Mouse (Mus musculus): ENCODE results near the gene Spdya. TPM values are rescaled to one million over a fixed set of nuclear protein-coding genes. Genes with fewer than 3 reads are reported as not detected.
"Not testable (repeated sequence)": the region's sequence is repeated elsewhere in the genome, so short reads cannot be mapped to it uniquely, and the experiment has no call there.

Gene Spdya
- polyA plus RNA-seq, 1 experiment from 2014 or later: 1.7 TPM

- H3K27ac ChIP-seq: no peak overlapping the region
- peak overlapping the region; percentile 92 for H3K4me3 ChIP-seq (replicated peaks; ENCODE audit: low read length)
- H3K9ac ChIP-seq: peak overlapping the region; percentile 88
- peaks cover 17% of the 10 kb centered on the region for H3K4me1 ChIP-seq (replicated peaks; ENCODE audit: control insufficient read depth, insufficient read depth, low read length)
- under 1% methylated on average over 10 of the region's 10 CpGs for WGBS
- no peaks in the 10 kb centered on the region for H3K27me3 ChIP-seq (ENCODE audit: control insufficient read depth, insufficient read depth, low read length)
- DNase-seq (ENCODE audit: low spot score) (no peak), ATAC-seq (ENCODE audit: low FRiP score) (no peak)
- H3K9me3 ChIP-seq (ENCODE audit: control insufficient read depth, low read length): no peaks in the 10 kb centered on the region
- H3K36me3 ChIP-seq (replicated peaks; ENCODE audit: control insufficient read depth, insufficient read depth): peaks cover 7% of the 10 kb centered on the region; the same call in 1 of the 2 replicates
- H3K4me2 ChIP-seq (replicated peaks): peak overlapping the region; percentile 91
Measured at GRCm38 (mm10) chr17:71617033-71617362, 65.1 kb downstream of the Spdya start.

- Histone ChIP-seq H3K9ac (no peak overlapping the region), H3K9me3 (ENCODE audit: control insufficient read depth, low read length) (no peaks in the 10 kb centered on the region), H3K27me3 (ENCODE audit: control insufficient read depth, insufficient read depth, low read length) (no peaks in the 10 kb centered on the region), H3K27ac (no peak overlapping the region), H3K4me1 (replicated peaks; ENCODE audit: control insufficient read depth, insufficient read depth, low read length) (peaks cover 17% of the 10 kb centered on the region), H3K36me3 (replicated peaks; ENCODE audit: control insufficient read depth, insufficient read depth) (peaks cover 7% of the 10 kb centered on the region; the same call in 1 of the 2 replicates), H3K4me2 (replicated peaks) (peak overlapping the region; percentile 91), H3K4me3 (replicated peaks; ENCODE audit: low read length) (peak overlapping the region; percentile 5; the same call in 1 of the 2 replicates)
- ATAC-seq (ENCODE audit: low FRiP score): no peak
- WGBS: 82% methylated on average over 4 of the region's 4 CpGs
- DNase-seq (ENCODE audit: low spot score): no peak
Measured at GRCm38 (mm10) chr17:71617974-71618373, 66.1 kb downstream of the Spdya start.

GRCm38 (mm10) chr17:71631806-71632205 lies 79.9 kb downstream of the Spdya start:
- Histone ChIP-seq H3K27me3 (ENCODE audit: control insufficient read depth, insufficient read depth, low read length) (no peaks in the 10 kb centered on the region), H3K9me3 (ENCODE audit: control insufficient read depth, low read length) (no peaks in the 10 kb centered on the region), H3K4me3 (replicated peaks; ENCODE audit: low read length) (no peak overlapping the region), H3K4me1 (replicated peaks; ENCODE audit: control insufficient read depth, insufficient read depth, low read length) (no peaks in the 10 kb centered on the region), H3K36me3 (replicated peaks; ENCODE audit: control insufficient read depth, insufficient read depth) (peaks cover 76% of the 10 kb centered on the region), H3K27ac (no peak overlapping the region), H3K9ac (no peak overlapping the region), H3K4me2 (replicated peaks) (no peak overlapping the region)
- WGBS: 96% methylated on average over 10 of the region's 10 CpGs
- no peak for DNase-seq (ENCODE audit: low spot score)
- ATAC-seq (ENCODE audit: low FRiP score): no peak

GRCm38 (mm10) chr17:71633350-71633749 lies 81.5 kb downstream of the Spdya start:
- no peak overlapping the region for H3K4me2 ChIP-seq (replicated peaks)
- no peak overlapping the region for H3K9ac ChIP-seq
- WGBS: 84% methylated on average over 8 of the region's 8 CpGs
- no peak overlapping the region for H3K27ac ChIP-seq
- no peak overlapping the region for H3K4me3 ChIP-seq (replicated peaks; ENCODE audit: low read length)
- H3K27me3 ChIP-seq (ENCODE audit: control insufficient read depth, insufficient read depth, low read length): no peaks in the 10 kb centered on the region
- H3K36me3 ChIP-seq (replicated peaks; ENCODE audit: control insufficient read depth, insufficient read depth): peaks cover 73% of the 10 kb centered on the region
- H3K9me3 ChIP-seq (ENCODE audit: control insufficient read depth, low read length): no peaks in the 10 kb centered on the region
- DNase-seq (ENCODE audit: low spot score) (no peak), ATAC-seq (ENCODE audit: low FRiP score) (no peak)
- no peaks in the 10 kb centered on the region for H3K4me1 ChIP-seq (replicated peaks; ENCODE audit: control insufficient read depth, insufficient read depth, low read length)

- no peaks in the 10 kb centered on the region for H3K4me1 ChIP-seq (replicated peaks; ENCODE audit: control insufficient read depth, insufficient read depth, low read length)
- WGBS: 96% methylated on average over 8 of the region's 8 CpGs
- H3K36me3 ChIP-seq (replicated peaks; ENCODE audit: control insufficient read depth, insufficient read depth): peaks cover 92% of the 10 kb centered on the region
- H3K4me2 ChIP-seq (replicated peaks): no peak overlapping the region
- DNase-seq (ENCODE audit: low spot score): no peak
- no peaks in the 10 kb centered on the region for H3K27me3 ChIP-seq (ENCODE audit: control insufficient read depth, insufficient read depth, low read length)
- no peaks in the 10 kb centered on the region for H3K9me3 ChIP-seq (ENCODE audit: control insufficient read depth, low read length)
- H3K9ac ChIP-seq: no peak overlapping the region
- no peak for ATAC-seq (ENCODE audit: low FRiP score)
- H3K4me3 ChIP-seq (replicated peaks; ENCODE audit: low read length): no peak overlapping the region
- no peak overlapping the region for H3K27ac ChIP-seq
Measured at GRCm38 (mm10) chr17:71636786-71637185, 84.9 kb downstream of the Spdya start.

GRCm38 (mm10) chr17:71637750-71638265 lies 85.9 kb downstream of the Spdya start:
- Histone ChIP-seq H3K4me1 (replicated peaks; ENCODE audit: control insufficient read depth, insufficient read depth, low read length) (no peaks in the 10 kb centered on the region), H3K4me3 (replicated peaks; ENCODE audit: low read length) (no peak overlapping the region), H3K36me3 (replicated peaks; ENCODE audit: control insufficient read depth, insufficient read depth) (peaks cover 96% of the 10 kb centered on the region), H3K9me3 (ENCODE audit: control insufficient read depth, low read length) (no peaks in the 10 kb centered on the region), H3K9ac (no peak overlapping the region), H3K4me2 (replicated peaks) (no peak overlapping the region), H3K27me3 (ENCODE audit: control insufficient read depth, insufficient read depth, low read length) (no peaks in the 10 kb centered on the region), H3K27ac (no peak overlapping the region)
- ATAC-seq (ENCODE audit: low FRiP score) (no peak), DNase-seq (ENCODE audit: low spot score) (no peak)
- WGBS: 89% methylated on average over 4 of the region's 4 CpGs

- peaks cover 87% of the 10 kb centered on the region for H3K36me3 ChIP-seq (replicated peaks; ENCODE audit: control insufficient read depth, insufficient read depth)
- H3K4me2 ChIP-seq (replicated peaks); H3K27ac ChIP-seq; H3K4me1 ChIP-seq (replicated peaks; ENCODE audit: control insufficient read depth, insufficient read depth, low read length); ATAC-seq (ENCODE audit: low FRiP score); DNase-seq (ENCODE audit: low spot score); H3K27me3 ChIP-seq (ENCODE audit: control insufficient read depth, insufficient read depth, low read length); H3K9ac ChIP-seq; H3K9me3 ChIP-seq (ENCODE audit: control insufficient read depth, low read length); H3K4me3 ChIP-seq (replicated peaks; ENCODE audit: low read length): not testable (repeated sequence)
- WGBS: 84% methylated on average over 5 of the region's 5 CpGs
Measured at GRCm38 (mm10) chr17:71639056-71639455, 87.2 kb downstream of the Spdya start.

Other genes starting within 250 kb of the Spdya start
- gene Emilin2, start 240.1 kb upstream of the Spdya start, polyA plus RNA-seq (2014; fragmentation: Nextera tagmentation; extraction: Ambion mirVana): 2.3 and 2.5 TPM in 2 replicates
- 1.9 and 2.0 TPM in 2 replicates for gene Gm4707, start 92.1 kb upstream of the Spdya start, polyA plus RNA-seq (2014; fragmentation: Nextera tagmentation; extraction: Ambion mirVana)
- gene Smchd1, start 76.7 kb upstream of the Spdya start, polyA plus RNA-seq (2014; fragmentation: Nextera tagmentation; extraction: Ambion mirVana): 60.3 and 64.3 TPM in 2 replicates
- 5.8 and 7.6 TPM in 2 replicates for gene Ndc80, start 25.2 kb upstream of the Spdya start, polyA plus RNA-seq (2014; fragmentation: Nextera tagmentation; extraction: Ambion mirVana)
- gene Wdr43, start 63.8 kb downstream of the Spdya start, polyA plus RNA-seq (2014; fragmentation: Nextera tagmentation; extraction: Ambion mirVana): 50.3 and 50.9 TPM in 2 replicates
- 1.0 TPM in 2 replicates for gene Togaram2, start 121.2 kb downstream of the Spdya start, polyA plus RNA-seq (2014; fragmentation: Nextera tagmentation; extraction: Ambion mirVana)
- gene Pcare, start 200.8 kb downstream of the Spdya start, polyA plus RNA-seq (2014; fragmentation: Nextera tagmentation; extraction: Ambion mirVana): not detected in 2 replicates
- gene Clip4, start 216.4 kb downstream of the Spdya start, polyA plus RNA-seq (2014; fragmentation: Nextera tagmentation; extraction: Ambion mirVana): 15.8 and 17.0 TPM in 2 replicates